Mouse (Mus musculus) spleen, postnatal 36 days (tissue): ENCODE results near the gene Agbl2.
"Not testable (repeated sequence)": the region's sequence is repeated elsewhere in the genome, so short reads cannot be mapped to it uniquely, and the experiment has no call there.

Experiments
- DNase-seq, 2 experiments: peaks; one replicate each; pipeline ENCODE4 v3.0.0; 2022; ENCODE audit warnings: low spot score in 2 of 2, mixed read lengths in 1 of 2

Agbl2 gene

GRCm38 (mm10) chr2:90816144-90816543 is 33.6 kb downstream of the Agbl2 start:
- DNase-seq: no peak

GRCm38 (mm10) chr2:90818710-90819109 is 36.2 kb downstream of the Agbl2 start:
- DNase-seq: no peak

GRCm38 (mm10) chr2:90820894-90821293 is 38.4 kb downstream of the Agbl2 start:
- no peak for DNase-seq

DNA sequence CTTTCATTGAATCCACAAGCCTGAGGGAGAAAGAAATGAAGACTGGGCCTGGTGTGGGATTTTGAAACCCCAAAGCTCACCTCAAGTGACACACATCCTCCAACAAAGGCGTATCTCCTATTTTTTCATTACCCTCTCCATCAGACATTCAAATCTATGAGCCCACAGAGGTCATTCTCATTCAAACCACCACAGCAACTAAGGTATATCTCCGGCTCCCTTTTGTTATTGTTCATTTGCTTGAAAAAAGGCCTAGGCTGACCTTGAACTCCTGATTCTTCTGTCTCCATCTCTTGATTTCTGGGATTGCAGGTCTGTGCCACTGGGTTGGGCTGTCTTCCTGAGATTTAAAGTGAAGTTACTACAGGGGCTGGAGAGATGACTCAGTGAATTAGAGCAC is 40.5 kb downstream of the Agbl2 start:
- DNase-seq: no peak

- no peak for DNase-seq
Observed at GRCm38 (mm10) chr2:90823781-90824180, 41.3 kb downstream of the Agbl2 start.

DNA sequence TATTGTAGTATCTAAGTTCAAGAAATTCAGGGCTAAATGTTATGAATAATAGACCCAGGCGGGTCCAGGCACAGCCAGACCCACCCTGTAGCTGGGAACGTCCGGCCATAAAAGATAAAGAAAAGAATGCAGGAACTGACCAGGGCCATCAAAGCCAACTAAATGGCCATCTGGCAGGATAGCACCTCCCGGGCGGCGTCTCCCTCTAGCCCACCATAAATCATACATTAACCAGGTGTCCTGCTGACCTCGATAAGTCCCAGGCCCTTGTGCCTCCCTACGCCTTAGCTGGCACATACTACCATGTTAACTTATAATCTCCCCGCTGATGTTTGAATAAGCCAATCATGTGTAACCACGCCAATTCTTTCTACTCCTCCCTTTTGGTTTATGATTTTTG is 42.0 kb downstream of the Agbl2 start:
- DNase-seq: not testable (repeated sequence)

GRCm38 (mm10) chr2:90825515-90826172 is 43.1 kb downstream of the Agbl2 start:
- DNase-seq: no peak

DNA sequence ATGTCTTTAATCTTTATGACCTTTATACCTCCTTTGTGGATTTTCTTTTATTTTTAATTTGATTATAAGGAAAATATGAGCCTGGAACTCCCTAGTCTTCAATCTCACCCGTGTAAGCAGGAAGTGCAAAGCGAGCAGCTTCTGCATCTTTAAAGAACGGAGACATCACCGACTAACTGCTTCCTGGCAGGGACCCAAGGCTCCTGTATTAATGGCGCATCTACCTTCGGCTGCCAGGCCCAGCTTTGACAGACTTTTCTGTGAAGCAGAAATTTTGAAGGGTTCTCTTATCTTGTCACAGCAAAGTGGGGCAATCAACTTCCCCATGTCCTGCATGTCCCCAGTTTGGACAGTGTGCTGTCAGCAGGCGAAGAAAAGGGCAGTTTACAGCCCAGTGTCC is 46.2 kb downstream of the Agbl2 start:
- DNase-seq: peak in 1 of 2 experiments; percentile 16

DNA sequence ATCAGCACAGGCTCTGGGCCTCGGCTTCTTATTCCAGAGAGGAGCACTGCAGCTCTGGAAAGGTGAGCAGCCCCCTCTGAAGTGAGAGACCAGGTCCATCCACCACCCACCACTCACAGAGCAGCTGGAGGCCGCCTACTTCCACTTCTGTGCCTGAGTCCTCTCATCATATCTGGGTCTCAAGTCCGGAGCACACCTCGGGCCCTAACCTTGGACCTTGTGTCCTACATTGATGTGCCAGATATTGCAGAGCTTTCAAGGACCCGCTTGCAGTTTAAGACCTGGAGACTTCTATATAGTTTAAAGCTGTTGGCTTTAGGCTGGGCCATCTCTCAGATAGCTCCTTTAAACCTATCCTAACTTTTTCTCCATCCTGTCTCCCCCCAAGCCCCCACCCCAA is 51.0 kb downstream of the Agbl2 start:
- DNase-seq: no peak

DNA sequence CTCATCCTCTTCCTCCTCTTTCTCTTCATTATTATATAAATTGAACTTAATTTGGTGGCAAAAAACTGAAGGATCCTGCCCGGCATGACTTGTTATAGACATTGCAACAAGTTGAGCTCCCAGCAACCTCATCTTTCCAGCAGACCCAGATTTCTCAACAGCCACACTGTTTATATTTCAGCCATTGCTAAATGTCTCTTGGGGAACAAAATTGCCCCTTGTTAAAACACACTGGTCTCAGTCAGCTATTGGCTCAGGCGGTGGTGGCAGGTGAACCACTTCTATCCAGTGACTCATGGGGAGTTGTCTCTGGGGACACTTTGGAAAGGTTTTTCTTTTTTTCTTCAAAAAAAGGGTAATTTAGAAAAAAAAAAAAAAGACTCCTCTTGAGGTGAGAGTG is 56.1 kb downstream of the Agbl2 start:
- DNase-seq: no peak

- DNase-seq: no peak
Observed at GRCm38 (mm10) chr2:90843666-90844065, 61.1 kb downstream of the Agbl2 start.

- no peak for DNase-seq
Observed at GRCm38 (mm10) chr2:90844262-90844661, 61.7 kb downstream of the Agbl2 start.

GRCm38 (mm10) chr2:90845234-90845633 is 62.7 kb downstream of the Agbl2 start:
- DNase-seq: no peak

DNA sequence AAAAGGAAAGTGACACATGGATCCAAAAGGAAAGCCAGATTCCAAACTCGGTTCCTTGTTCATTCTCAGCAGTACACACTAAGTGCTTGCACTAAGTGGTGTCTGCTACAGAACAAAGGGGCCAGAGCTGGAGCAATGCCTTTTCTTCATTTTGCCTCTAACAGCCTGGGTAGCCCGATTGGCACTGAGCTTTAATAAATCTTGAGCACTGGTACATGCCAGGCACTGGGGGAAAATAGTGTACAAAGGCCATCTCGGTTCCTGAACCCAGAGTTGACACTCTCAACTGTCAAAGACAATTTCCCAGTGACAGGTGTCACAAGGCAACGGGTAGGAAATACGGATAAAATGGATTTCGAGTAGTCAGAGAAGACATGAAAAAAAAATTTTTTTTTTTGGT is 63.6 kb downstream of the Agbl2 start:
- no peak for DNase-seq

DNA sequence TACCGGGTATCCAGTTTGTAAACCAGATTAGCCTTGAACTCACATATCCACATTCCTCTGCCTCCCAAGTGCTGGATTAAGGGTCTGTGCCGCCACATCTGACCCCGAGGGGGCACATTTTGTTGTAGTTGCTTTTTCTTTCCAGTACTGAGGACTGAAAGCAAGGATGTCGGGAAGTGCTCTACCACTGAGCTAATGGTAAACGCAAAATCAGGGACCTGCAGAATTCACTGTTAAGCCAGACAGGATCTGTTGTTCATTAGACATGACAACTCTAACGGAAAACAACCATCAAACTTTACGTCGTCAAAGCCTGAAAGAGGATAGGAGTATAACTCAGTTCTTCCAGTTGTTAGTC is 64.0 kb downstream of the Agbl2 start:
- no peak for DNase-seq

GRCm38 (mm10) chr2:90846955-90847680 is 64.6 kb downstream of the Agbl2 start, which contains the start of gene Mtch2:
Mtch2 (plus strand) TSS chr2:90847155.
- peak; percentile 98 for DNase-seq

DNA sequence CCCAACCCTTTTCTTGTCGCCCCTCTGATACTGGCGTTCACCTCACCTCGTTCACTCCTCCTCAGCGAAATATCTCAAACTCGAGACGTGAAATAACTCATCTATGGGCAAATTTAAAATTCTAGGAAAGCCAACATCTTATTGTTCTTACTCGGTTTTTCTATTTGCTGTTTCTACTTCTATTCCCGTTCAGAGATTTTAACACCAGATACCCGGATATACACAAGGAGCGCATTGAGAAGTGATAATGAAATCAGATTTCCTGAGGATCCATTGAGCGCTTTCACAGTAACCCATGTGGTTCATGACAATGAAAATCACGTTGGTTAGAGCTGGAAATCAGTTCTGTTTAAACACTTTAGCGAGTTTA is 65.1 kb downstream of the Agbl2 start:
- no peak for DNase-seq

DNA sequence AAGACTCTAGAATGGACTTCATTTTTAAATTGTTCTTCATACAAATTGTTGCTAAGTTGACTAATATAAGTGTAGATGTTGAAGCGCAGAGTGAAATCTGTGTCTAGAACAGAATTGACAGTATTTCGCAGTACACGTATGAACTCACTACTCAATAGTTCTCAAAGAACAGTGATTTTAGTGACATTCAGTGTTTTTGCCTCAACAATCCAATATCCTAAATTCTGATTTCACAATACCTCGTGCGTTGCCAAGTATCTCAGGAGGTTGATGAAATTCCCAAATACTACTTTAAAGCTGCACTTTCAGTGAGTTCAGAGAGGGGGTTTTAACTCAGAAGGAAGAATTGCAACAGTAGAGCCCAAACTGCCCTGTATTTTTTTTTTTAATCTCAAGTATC is 65.8 kb downstream of the Agbl2 start:
- no peak for DNase-seq

DNA sequence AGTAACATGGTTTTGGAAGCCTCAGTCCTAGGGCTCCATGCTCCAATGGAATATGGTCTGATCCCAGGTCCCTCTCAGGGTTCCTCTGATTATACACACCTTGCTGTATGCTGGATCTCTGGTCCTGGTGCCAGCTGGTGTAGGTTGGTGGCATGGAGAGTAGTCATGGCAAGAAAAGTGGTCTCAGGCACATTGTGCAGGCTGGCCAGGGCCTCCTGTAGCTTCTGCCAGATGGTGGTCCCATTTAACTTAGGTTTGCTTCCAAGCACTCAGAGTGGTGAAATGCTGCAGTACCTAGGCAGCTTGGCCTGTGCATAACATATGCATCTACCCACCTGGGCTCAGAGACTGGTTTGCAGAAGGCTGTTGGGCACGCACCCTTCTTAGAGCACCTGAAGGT is 67.9 kb downstream of the Agbl2 start:
- no peak for DNase-seq

GRCm38 (mm10) chr2:90861486-90861885 is 79.0 kb downstream of the Agbl2 start:
- DNase-seq: no peak

- no peak for DNase-seq
Observed at GRCm38 (mm10) chr2:90864184-90864583, 81.7 kb downstream of the Agbl2 start.

DNA sequence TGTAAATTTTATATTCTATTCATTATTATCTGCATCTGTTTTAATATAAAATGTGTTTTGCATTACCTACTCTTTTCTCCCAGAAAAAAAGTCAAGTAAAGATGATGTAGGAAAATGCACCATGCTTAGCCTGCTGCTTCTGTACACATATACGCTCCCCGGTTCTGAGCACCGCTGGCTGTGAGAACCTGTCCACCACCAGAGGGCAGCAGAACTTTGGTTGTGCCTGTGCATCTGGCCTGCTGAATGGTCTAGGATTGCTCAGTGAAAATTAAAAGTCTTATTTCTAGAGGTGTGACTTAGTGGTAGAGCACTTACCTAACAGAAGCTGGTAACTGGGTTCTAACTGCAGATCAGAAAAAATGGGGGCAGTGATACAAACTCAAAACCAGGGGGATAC is 84.0 kb downstream of the Agbl2 start:
- DNase-seq: peak; percentile 67 to 71

DNA sequence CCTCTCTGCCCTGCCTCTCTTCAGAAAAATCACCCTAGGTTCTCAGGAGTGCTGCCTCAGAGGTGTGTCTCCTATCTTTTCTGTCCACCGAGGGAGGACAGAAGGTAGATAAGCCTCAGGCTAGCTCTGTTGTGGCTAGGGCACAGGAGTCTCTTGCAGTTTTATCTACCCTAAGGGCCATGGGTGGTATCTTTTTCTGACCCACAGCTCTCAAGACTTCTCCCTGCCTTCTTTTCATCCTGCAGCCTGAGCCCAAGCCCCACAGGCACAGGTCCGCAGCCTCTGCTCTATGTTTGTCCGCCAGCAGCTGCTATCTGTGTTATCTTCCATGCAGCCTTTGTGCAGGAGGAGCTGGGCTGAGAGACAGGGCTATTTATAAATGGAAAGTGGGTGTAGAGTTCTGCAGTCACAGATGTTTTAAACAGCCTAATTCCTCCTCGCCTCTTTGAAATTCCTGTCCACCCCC is 87.6 kb downstream of the Agbl2 start:
- peak; percentile 14 to 29 for DNase-seq
